Mouse (Mus musculus) cerebellum, postnatal 36 days (tissue): ENCODE results near the gene Lrrc66.

Experiments
- DNase-seq, 2 experiments: peaks; one replicate each; pipeline ENCODE4 v3.0.0; 2021 to 2022; ENCODE audit warnings: mixed read lengths in 2 of 2

Lrrc66 gene

GRCm38 (mm10) chr5:73632291-73632690, at the start of gene Lrrc66:
Gene Lrrc66, minus strand, starts transcription at chr5:73632526.
- no peak for DNase-seq

GRCm38 (mm10) chr5:73676626-73677025, 44.3 kb upstream of the Lrrc66 start:
- no peak for DNase-seq

DNA sequence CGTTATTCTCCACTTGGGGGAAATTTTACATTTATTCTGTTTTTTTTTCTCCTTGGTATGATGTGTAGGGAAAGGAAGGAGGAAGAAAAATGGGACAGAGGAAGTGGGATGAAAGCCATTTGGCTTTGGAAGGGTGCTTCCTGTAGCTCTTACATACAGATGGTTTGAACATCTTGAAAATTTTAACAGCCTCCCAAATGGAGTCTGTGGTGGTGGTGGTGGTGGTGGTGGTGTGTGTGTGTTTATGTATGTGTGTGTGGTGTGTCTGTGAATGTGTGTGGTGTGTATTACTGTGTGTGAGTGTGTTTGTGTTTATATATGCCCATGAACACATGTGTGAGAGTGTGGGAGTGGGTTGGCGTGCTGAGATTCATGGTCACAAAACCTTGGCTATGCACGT, 43.3 kb upstream of the Lrrc66 start:
- no peak for DNase-seq

- no peak for DNase-seq
Observed at GRCm38 (mm10) chr5:73669386-73669785, 37.1 kb upstream of the Lrrc66 start.

DNA sequence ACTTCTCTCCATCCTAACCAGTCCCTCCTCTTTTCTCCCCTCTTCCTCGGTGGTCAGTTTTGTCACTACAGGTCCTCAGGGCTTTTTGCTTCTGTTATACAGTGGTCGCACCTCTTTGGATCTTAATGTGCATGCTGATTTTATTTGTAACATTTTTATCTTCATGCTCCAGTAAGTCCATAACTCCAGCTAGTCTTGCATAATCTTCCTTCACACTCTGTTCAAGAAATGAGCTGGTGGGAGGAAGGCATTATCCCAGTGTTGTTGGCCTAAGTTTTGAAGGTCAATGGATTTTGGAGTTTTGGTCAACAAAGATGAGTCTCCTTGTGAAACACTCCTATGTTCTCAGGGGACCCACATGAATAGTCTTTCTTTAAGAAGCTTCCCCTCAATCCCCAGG, 35.6 kb upstream of the Lrrc66 start:
- DNase-seq, result no peak

DNA sequence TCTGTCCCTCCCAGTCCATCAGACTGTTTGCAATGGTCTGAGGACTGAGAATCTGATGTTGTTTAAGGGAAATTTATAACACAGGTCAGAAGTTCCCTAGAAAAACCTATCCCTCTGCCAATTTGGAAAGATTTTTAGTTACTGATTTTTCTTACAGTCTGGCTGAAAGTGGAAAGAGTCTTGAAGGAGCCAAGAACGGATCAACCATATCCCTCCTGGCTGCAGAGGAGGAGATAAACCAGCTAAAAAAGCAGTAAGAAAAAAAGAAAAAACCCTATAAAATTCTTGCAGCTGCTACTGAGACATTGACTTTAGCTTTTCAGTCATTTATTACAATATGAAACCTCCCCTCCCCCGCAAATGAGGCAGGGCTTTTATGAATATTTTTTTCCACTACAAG, 34.4 kb upstream of the Lrrc66 start:
- DNase-seq, result no peak

- DNase-seq, result no peak
Observed at GRCm38 (mm10) chr5:73651855-73652201, 19.5 kb upstream of the Lrrc66 start.

DNA sequence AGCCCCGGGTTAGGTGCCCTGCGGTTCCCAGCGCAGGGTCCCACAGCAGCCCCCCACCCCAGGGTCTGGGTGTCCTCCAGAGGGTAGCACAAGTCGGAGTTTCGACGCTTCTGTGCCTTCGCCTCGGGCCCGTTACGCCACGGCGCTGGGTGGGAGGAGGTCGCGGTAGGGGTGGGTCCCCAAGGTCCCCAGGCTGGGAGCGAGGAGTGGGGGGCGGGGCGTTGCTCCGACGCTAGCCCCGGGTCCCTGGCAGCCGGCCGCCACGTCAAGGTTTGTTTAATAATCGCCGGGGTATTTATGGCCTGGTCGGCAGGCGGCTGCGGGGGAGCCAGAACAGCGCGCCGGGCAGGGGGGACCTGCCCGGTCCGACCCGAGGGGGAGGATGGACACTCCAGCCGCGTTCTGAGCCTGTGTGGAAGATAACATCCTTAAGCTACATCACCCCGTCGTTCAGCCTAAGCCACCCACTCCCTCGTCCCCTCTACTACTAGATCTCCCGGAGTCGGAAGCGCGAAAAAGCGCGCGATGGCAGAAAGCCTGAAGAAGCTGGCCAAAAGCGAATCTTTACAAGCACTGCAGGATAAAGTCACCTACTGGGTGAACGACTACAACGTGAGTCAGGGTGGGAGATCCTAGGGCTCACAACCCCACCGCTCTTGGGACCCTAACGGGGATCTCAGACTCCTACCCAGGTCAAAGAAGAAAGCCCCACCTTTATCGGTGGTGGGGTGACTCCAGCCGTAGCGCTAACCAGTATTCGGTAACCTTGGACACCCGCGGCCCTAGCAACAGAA, 18.9 kb upstream of the Lrrc66 start, which contains the start of gene Spata18:
Gene Spata18, plus strand, starts transcription at position 319 of the 794 bp plus-strand sequence.
- DNase-seq, result peak in 1 of 2 experiments; percentile 22

DNA sequence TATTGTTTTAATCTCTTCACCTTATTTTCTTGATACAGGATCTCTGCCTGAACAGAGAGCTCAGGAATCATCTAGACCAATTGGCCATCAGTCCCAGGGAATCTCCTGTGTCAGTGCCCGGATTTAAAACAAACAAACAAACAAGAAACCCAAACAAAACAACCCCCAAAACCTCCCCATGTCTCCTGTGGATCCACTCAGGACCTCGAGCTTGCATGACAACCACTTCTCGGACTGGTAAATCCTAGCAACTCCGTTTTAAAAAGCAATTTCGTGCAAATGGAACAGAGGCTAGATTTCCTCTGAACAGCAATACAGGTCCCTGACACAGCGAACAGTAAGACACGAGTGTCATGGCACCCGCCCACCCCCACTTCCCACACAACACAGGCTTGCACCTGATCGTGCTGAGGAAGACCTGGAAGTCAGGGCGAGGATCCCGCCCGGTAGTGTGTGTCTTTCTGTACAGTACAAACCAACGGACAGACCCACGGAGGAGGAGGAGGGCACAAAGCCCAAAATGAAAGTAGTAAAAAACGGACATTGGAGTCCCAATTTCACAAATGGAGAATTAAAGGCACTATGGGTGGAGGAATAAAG, 18.1 kb upstream of the Lrrc66 start:
- peak in 1 of 2 experiments; percentile 20 for DNase-seq

DNA sequence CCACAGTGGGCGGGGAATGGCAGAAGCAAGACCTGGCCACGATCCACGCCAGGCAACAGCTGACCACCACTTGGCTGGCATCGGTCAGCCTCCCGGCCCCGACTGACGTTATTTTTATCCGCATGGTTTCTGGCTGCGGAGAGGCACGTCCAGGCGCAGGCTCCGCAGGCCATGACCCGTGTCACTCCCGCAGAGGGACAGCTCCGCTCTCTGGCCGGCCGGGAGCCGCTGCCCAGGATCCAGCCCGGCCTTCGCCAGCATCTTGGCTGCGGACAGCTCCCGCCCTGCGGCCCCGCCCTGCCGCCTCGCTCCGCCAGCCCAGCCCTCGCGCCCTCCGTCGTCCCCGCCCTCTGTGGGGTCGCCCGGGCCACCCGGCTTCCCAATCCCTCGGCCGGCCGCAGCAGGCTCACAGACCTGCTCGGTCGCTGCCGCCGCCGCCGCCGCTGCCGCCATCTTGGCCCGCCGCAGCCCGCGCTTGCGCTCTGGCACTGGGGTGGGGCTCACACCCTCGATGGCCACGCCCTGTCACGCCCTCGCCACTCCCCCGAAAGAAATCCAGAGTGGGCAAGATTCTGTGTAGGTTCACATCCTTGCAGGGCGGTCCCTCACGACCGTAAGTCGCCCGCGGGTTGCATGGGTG, 15.1 kb upstream of the Lrrc66 start, which contains the start of gene Sgcb:
Gene Sgcb, minus strand, starts transcription at position 530 of the 640 bp plus-strand sequence.
- peak; percentile 83 to 87 for DNase-seq

DNA sequence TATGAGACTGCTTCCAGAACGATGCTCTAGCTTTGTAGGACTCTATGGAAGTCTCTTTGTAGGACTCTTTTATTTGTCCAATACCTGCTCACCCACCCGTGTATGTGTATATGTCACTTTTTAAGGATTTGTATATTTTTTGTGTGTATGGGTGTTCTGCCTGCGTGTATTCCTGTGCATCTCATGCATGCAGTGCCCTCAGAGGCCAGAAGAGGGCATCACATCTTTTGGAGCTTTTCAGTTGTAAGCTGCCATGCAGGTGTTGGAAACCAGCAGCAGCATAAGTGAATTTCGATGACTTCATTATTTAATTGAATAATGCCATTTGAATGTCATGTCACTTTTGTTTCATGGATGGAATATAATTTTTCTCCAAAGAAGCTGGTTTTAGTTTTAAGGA, 9.8 kb upstream of the Lrrc66 start:
- peak in 1 of 2 experiments; percentile 19 for DNase-seq

DNA sequence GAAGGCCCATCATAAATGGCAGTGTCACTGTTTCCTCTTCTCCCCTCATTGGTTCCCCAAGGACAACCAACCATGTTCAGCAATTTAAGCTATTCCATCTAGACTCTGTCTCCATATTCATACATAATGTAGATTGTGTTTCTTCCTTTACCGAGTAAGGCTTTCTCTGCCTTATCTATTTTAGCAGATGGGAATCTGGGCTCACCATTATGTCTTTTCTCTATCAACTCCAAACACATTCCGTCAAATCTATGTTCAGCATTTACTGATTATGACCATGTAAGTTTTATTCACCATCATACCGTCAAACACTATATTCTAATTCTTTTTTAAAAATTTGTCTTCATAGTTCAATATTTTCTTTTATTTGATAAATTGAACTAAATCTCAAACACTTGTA, 8.7 kb upstream of the Lrrc66 start:
- no peak for DNase-seq

DNA sequence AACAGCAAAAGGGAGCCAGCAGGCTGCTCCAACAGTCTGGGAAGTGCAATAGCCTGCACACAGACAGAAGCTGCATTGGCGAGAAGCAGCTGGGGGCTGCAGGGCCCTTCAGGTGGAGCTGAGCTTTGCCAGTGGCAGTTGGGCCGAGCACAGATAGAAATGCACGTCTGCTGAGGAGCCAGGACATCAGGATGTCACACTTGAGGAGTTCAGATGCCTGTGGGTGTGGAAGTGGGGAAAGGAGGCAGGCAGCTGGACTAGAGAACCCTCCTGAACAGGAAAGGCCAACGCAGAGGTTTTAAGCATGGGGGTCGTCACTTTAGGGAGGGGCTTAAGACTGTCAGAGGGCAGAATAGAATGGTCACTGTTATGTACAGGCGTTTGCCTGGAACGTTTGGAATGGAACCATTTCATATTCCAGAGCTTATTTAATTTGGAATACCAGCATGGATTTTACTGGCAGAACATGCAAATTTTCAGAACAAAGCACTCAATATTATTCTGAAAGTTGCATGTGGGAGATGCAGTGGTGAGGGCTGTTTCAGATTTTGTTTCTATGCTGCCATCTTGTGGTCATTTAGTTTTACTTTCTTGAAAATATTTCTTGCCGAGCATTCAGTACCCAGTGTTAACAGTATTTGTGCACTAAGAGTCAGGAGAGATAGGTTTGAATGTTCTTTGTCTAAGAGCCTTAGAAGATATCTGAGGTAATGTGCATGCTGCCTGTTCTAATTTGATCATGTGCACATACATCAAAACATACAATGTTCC, 5.2 kb upstream of the Lrrc66 start:
- no peak for DNase-seq

DNA sequence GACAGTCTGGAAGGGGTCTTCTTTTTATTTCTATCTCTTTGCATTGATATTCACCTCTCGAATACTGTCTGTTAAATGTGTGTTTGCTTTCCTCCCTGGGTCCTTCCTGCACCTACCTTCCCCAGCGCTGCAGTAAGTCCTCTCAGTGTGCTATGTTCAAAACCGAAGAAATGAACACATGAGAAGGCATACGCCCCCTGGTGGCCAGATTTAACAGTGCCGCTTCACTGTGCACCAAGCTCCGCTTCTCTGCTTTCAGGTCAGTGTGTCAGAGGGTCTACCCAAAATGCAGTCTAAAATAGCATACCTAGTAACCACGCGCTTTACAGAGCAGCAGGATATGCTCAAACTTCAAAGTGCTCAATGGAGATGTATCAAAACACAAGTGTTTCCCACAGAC, 815 bp upstream of the Lrrc66 start:
- DNase-seq, result peak; percentile 72 to 77

GRCm38 (mm10) chr5:73631001-73631558, 1.2 kb downstream of the Lrrc66 start:
- no peak for DNase-seq

DNA sequence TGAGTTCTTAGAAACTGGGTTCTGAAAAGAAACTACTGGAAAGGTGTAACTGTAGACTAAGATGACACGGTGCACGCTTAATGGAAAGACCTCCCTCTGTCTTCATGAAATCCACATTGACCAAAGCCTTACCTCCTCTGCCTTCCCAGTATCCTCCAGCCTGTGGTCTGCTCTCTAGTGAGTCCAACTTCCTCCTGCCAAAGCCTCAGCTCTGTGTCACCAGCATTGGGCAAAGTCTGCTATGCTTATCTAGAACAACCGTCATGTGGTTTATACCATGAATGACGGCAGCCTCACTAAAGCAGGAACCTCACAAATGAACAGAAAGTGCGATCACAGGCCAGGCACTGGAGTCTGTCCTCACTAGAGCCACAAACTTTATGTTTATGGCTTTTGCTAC, 2.2 kb downstream of the Lrrc66 start:
- DNase-seq, result no peak

DNA sequence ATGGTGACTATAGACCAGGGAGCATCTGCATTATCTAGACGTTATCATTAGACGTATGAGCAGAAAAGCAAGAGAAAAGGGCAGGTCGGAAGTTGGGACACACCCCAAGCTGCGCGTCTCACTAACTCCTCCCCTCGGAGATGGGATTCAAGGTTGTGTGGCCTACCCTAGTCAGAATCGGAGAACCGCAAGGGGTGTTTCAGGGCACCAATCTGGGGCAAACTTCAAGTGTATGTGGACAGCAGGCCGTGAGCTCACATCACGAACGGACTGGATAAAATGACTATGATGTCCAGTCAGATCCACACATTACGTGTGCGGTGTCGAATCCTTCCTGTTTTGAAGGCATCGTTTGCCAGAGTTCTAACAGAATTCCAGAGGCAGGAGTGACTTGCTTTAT, 4.3 kb downstream of the Lrrc66 start:
- no peak for DNase-seq

GRCm38 (mm10) chr5:73627559-73627958, 4.8 kb downstream of the Lrrc66 start:
- DNase-seq, result no peak

DNA sequence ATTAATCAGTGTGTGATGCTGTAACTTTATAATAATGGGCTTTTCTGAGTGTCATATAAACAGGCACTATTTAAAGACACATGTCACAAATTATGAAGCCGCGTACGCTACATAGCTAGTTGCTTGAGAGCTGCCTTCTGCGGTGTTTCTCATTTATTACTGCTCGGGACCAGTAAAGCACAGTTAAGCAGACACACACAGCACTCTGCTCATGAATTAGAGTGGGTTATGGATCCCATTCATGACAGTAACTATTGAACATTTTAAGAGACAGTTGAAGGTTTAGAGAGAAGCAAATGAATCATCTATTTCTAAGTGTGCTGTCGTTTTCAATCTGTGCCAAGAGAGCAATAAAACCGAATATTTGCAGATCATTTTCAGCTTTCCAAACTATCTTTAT, 5.5 kb downstream of the Lrrc66 start:
- no peak for DNase-seq

DNA sequence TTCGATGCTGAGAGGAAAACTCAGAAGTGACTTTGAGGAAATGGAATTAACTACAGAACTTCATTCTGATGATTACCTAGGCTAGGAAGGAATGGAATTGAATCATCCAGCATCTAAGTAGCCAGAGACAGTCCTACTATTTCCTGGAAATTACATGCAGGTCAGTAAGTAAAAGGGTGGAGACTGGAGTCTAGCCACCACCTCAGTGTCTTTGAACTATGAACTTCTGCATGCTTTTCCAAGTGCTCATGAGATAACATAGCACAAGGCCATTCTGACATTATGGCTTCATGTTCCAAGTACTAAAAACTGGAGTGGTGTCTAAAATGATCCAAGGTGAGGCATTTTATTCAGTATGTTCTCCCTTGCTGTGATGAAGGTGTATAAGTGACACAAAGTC, 6.8 kb downstream of the Lrrc66 start:
- no peak for DNase-seq

DNA sequence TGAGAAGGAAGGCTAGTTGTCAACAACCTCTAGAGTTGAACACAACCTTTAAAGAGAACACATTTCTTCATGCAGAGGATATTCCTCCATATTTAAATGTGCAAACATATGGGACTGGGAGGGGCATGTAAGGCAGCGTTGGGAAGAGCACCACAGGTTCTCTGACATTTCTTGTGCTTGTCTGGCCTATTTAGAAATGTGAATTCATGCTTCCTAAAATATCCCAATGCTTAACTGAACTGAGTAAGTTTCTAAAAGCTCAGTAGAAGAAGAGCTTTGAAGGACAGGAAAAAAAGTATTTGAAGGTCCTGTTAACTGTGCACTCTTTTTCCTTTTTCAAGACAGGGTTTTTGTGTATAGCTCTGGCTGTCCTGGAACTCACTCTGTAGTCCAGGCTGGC, 13.4 kb downstream of the Lrrc66 start:
- no peak for DNase-seq

GRCm38 (mm10) chr5:73615211-73615610, 17.1 kb downstream of the Lrrc66 start:
- no peak for DNase-seq

GRCm38 (mm10) chr5:73613296-73613695, 19.0 kb downstream of the Lrrc66 start:
- DNase-seq, result no peak
